Mouse (Mus musculus) G1E (cell line): ENCODE data around the gene Lurap1l. TPM values are rescaled to one million over a fixed set of nuclear protein-coding genes. Genes with fewer than 3 reads are reported as not detected.

Source experiments
- ATAC-seq: 2 replicates; pipeline ENCODE4 v1.8.0; 2016; ENCODE audit warnings: mild to moderate bottlenecking; ENCODE audit not compliant: insufficient number of reproducible peaks, poor library complexity, low FRiP score, severe bottlenecking; ENCODE audit errors: extremely low read depth
- DNase-seq: peaks from one replicate; pipeline ENCODE4 v3.0.0; 2012; ENCODE audit warnings: low spot score
- H3K27me3 ChIP-seq: 2 replicates; pipeline ENCODE4 v1.6.1; 2012; ENCODE audit warnings: mild to moderate bottlenecking, low read length, inconsistent platforms; ENCODE audit not compliant: insufficient read depth
- H3K36me3 ChIP-seq: replicated peaks from 2 replicates; pipeline ENCODE3; 2012; ENCODE audit warnings: mild to moderate bottlenecking, inconsistent platforms
- H3K4me1 ChIP-seq: 2 replicates; pipeline ENCODE4 v1.6.1; 2012; ENCODE audit warnings: low read depth, low read length, inconsistent platforms, mixed read lengths; ENCODE audit not compliant: insufficient read depth
- H3K4me3 ChIP-seq: 2 replicates; pipeline ENCODE4 v1.5.1; 2012; ENCODE audit warnings: low read depth, mild to moderate bottlenecking, inconsistent platforms, low read length, moderate library complexity, mixed read lengths
- H3K9me3 ChIP-seq: replicated peaks from 2 replicates; pipeline ENCODE4 v1.6.1; 2012; ENCODE audit warnings: inconsistent platforms
- CTCF ChIP-seq: IDR thresholded peaks from 2 replicates; pipeline ENCODE4 v1.5.1; 2012; ENCODE audit warnings: low read depth, low read length, inconsistent platforms, mixed read lengths
- GATA1 ChIP-seq: IDR thresholded peaks from 2 replicates; pipeline ENCODE4 v1.6.1; 2012; ENCODE audit warnings: borderline replicate concordance, low read length, inconsistent platforms, mixed read lengths
- GATA2 ChIP-seq: IDR thresholded peaks from 2 replicates; pipeline ENCODE4 v1.6.1; 2012; ENCODE audit warnings: low read depth, low read length, inconsistent platforms, borderline replicate concordance
- POLR2AphosphoS5 ChIP-seq: IDR thresholded peaks from 2 replicates; pipeline ENCODE4 v1.6.1; 2012; ENCODE audit warnings: low read depth, low read length, inconsistent platforms; ENCODE audit not compliant: insufficient replicate concordance
- TAL1 ChIP-seq: conservative IDR thresholded peaks from 2 replicates; pipeline ENCODE4 v1.6.1; 2012; ENCODE audit warnings: low read depth, low read length, inconsistent platforms, mixed read lengths
- polyA plus RNA-seq: library from polyadenylated mRNA; stranded (reverse); fragments of >175 nt; gene quantifications from 2 replicates; pipeline ENCODE4 v1.2.3, GENCODE M21; 2012
- total RNA-seq, 2 experiments: library from RNA; stranded (forward) in 1 of 2; stranded (reverse) in 1 of 2; fragments of 200-1000 nt in 1 of 2; fragments of >200 nt in 1 of 2; fragmentation: Nextera tagmentation in 1 of 2; gene quantifications; 2 replicates each; pipeline ENCODE4 v1.2.3; 2014 to 2017

The Lurap1l gene
- total and polyA plus RNA-seq, 3 experiments: 0.05 TPM; not detected in 2

GRCm38 (mm10) chr4:80895278-80895894 is 15.1 kb upstream of the Lurap1l start:
- H3K9me3 ChIP-seq: peaks cover 9% of the 10 kb centered on the region; the same call in 1 of the 2 replicates
- no peak for ATAC-seq
- no peak for TF ChIP-seq POLR2AphosphoS5
- TF ChIP-seq GATA1: no peak
- no peak for TF ChIP-seq TAL1
- no peak for TF ChIP-seq GATA2
- no peak for TF ChIP-seq CTCF
- no peak overlapping the region for H3K4me3 ChIP-seq
- no peak for DNase-seq
- no peaks in the 10 kb centered on the region for H3K4me1 ChIP-seq
- H3K36me3 ChIP-seq: no peaks in the 10 kb centered on the region
- no peaks in the 10 kb centered on the region for H3K27me3 ChIP-seq

GRCm38 (mm10) chr4:80906726-80907125 is 3.7 kb upstream of the Lurap1l start:
- no peaks in the 10 kb centered on the region for H3K4me1 ChIP-seq
- H3K4me3 ChIP-seq: no peak overlapping the region
- no peak for DNase-seq
- no peaks in the 10 kb centered on the region for H3K36me3 ChIP-seq
- ATAC-seq: no peak
- peaks cover 17% of the 10 kb centered on the region for H3K9me3 ChIP-seq
- H3K27me3 ChIP-seq: no peaks in the 10 kb centered on the region
- TF ChIP-seq GATA1 (no peak), TAL1 (no peak), GATA2 (no peak), CTCF (no peak), POLR2AphosphoS5 (no peak)

GRCm38 (mm10) chr4:80907973-80908372 is 2.5 kb upstream of the Lurap1l start:
- DNase-seq: no peak
- no peaks in the 10 kb centered on the region for H3K36me3 ChIP-seq
- no peak overlapping the region for H3K4me3 ChIP-seq
- no peaks in the 10 kb centered on the region for H3K4me1 ChIP-seq
- peaks cover 16% of the 10 kb centered on the region for H3K9me3 ChIP-seq
- no peak for ATAC-seq
- no peaks in the 10 kb centered on the region for H3K27me3 ChIP-seq
- TF ChIP-seq GATA1: no peak
- no peak for TF ChIP-seq CTCF
- no peak for TF ChIP-seq TAL1
- TF ChIP-seq GATA2: no peak
- no peak for TF ChIP-seq POLR2AphosphoS5

GRCm38 (mm10) chr4:80908902-80909301 is 1.5 kb upstream of the Lurap1l start:
- DNase-seq: no peak
- no peaks in the 10 kb centered on the region for H3K36me3 ChIP-seq
- no peaks in the 10 kb centered on the region for H3K27me3 ChIP-seq
- H3K4me3 ChIP-seq: no peak overlapping the region
- TF ChIP-seq CTCF (no peak), POLR2AphosphoS5 (no peak), TAL1 (no peak), GATA2 (no peak), GATA1 (no peak)
- no peaks in the 10 kb centered on the region for H3K4me1 ChIP-seq
- no peak for ATAC-seq
- H3K9me3 ChIP-seq: peaks cover 17% of the 10 kb centered on the region

GRCm38 (mm10) chr4:80910871-80911701 is 640 bp downstream of the Lurap1l start:
- no peak overlapping the region for H3K4me3 ChIP-seq
- peaks cover 20% of the 10 kb centered on the region for H3K9me3 ChIP-seq
- DNase-seq (no peak), ATAC-seq (no peak)
- H3K27me3 ChIP-seq: no peaks in the 10 kb centered on the region
- no peaks in the 10 kb centered on the region for H3K36me3 ChIP-seq
- TF ChIP-seq CTCF (no peak), TAL1 (no peak), GATA2 (no peak), POLR2AphosphoS5 (no peak), GATA1 (no peak)
- no peaks in the 10 kb centered on the region for H3K4me1 ChIP-seq
